Mouse (Mus musculus) left cerebral cortex, postnatal 36 days (tissue): ENCODE data around the gene Eef1akmt3. TPM values are rescaled to one million over a fixed set of nuclear protein-coding genes. Genes with fewer than 3 reads are reported as not detected.

Experiments
- DNase-seq, 2 experiments: peaks; one replicate each; pipeline ENCODE4 v3.0.0; 2021 to 2022; ENCODE audit warnings: low spot score in 2 of 2, mixed read lengths in 1 of 2
- intact Hi-C: fragments of 180-260 bp; cut with DNase I; formaldehyde crosslinking; loops from one replicate; pipeline ENCODE4 v1.15.1; 2025
- microRNA-seq: library from miRNA; unstranded; fragments of <30 nt; microRNA quantifications from one replicate; pipeline ENCODE4 v1.2.0, GENCODE M21; 2022
- total RNA-seq, 2 experiments: library from RNA; stranded (reverse); gene quantifications; 2 replicates each; pipeline ENCODE4 v1.2.3; 2021

Gene Eef1akmt3
- total RNA-seq, 2 experiments from 2014 or later, result not detected

DNA sequence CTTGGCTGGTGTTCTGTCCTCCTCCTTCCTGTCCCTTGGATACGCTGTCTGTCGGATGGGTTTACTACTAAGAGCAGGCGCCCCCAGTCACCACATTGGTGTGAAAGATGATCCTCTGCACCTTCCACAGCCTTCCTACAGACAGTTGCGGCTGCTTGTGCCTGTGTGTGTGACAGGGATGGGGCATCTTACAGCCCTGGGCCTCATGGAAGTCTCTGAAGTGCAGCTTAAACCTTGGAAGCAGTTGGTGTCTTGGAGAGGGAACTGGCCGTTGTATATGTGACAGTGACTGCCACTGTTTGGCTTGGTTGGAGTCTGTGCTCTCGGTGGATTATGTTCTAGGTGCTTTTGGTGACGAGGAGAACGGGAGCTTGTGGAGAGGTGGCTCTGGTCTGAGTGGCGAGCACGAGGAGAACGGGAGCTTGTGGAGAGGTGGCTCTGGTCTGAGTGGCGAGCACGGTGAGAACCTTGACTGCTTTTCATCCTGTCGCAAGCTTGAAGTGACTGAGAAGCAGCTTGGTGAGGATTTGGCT is 58.1 kb downstream of the Eef1akmt3 start:
- no peak for DNase-seq
- intact Hi-C loops, result loop anchor here (5.0 kb wide), 1 partner anchor 49 kb away; the partner anchor contains the start of gene Tsfm

DNA sequence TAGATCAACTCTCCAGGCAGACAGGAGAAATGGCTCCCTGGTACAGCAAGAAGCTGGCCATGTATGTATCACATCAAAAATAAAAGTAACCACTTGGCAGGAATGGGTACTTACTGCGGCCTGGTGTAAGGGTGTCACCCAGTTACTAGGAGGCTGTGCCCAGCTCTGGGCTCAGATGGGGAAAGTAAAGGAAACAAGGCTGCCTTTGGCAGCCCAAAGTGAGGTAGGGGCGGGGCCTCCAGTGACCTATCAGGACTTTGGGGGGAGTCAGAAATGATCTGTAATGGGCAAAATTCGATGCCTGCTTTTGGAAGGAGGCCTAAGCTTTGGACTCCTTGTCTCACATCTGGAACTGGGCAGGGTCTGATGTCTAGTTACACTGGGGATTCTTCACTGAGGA is 59.6 kb downstream of the Eef1akmt3 start:
- DNase-seq, result no peak
- intact Hi-C loops, result loop anchor here (5.0 kb wide), 1 partner anchor 51 kb away; the partner anchor contains the start of gene Tsfm

Small RNA genes lying within 50 kb of the gene (microRNA-seq; reads per million reads assigned to microRNA genes)
- gene Mir26a-2 (382 reads per million, percentile 67 among the genes with 10 or more reads in this experiment), gene Mir546 (not detected)

Other genes with a start within 250 kb of the Eef1akmt3 start
- 1 to 10 TPM; 8.9 to 9.5 TPM for gene Atp23, start 140.2 kb downstream of the Eef1akmt3 start, total RNA-seq
- gene Ctdsp2, start 62.8 kb downstream of the Eef1akmt3 start, total RNA-seq, result 10 to 100 TPM; 72.0 to 74.1 TPM
- under 1 TPM; 0.16 to 0.20 TPM for gene Avil, start 40.8 kb downstream of the Eef1akmt3 start, total RNA-seq
- gene Tsfm, start 10.7 kb downstream of the Eef1akmt3 start, total RNA-seq, result 10 to 100 TPM; 21.7 to 28.8 TPM
- 10 to 100 TPM in 1 of 2 experiments, 1 to 10 TPM in 1; 9.2 to 10.6 TPM for gene Mettl1, start 99 bp downstream of the Eef1akmt3 start, total RNA-seq
- gene Cyp27b1, start 6.7 kb upstream of the Eef1akmt3 start, total RNA-seq, result 1 to 10 TPM in 1 of 2 experiments, under 1 TPM in 1; 0.39 to 1.2 TPM
- gene March9, start 18.7 kb upstream of the Eef1akmt3 start, total RNA-seq, result 10 to 100 TPM; 21.5 to 24.9 TPM
- 10 to 100 TPM; 76.9 to 88.1 TPM for gene Cdk4, start 22.0 kb upstream of the Eef1akmt3 start, total RNA-seq
- 10 to 100 TPM; 63.5 to 66.3 TPM for gene Tspan31, start 28.8 kb upstream of the Eef1akmt3 start, total RNA-seq
- 100 to 1,000 TPM; 680 to 686 TPM for gene Agap2, start 33.8 kb upstream of the Eef1akmt3 start, total RNA-seq
- gene Os9, start 79.6 kb upstream of the Eef1akmt3 start, total RNA-seq, result 100 to 1,000 TPM; 118 to 119 TPM
- 100 to 1,000 TPM; 116 to 122 TPM for gene B4galnt1, start 123.7 kb upstream of the Eef1akmt3 start, total RNA-seq
- gene Slc26a10, start 139.1 kb upstream of the Eef1akmt3 start, total RNA-seq, result 1 to 10 TPM; 1.8 to 4.4 TPM
- gene Arhgef25, start 148.6 kb upstream of the Eef1akmt3 start, total RNA-seq, result 100 to 1,000 TPM; 173 to 176 TPM
- gene Dtx3, start 154.2 kb upstream of the Eef1akmt3 start, total RNA-seq, result 100 to 1,000 TPM; 195 to 221 TPM
- 100 to 1,000 TPM in 1 of 2 experiments, 10 to 100 TPM in 1; 94.6 to 106 TPM for gene Pip4k2c, start 170.1 kb upstream of the Eef1akmt3 start, total RNA-seq
- 1,000 to 10,000 TPM in 1 of 2 experiments, 100 to 1,000 TPM in 1; 978 to 1,176 TPM for gene Kif5a, start 221.8 kb upstream of the Eef1akmt3 start, total RNA-seq
- gene Dctn2, start 224.9 kb upstream of the Eef1akmt3 start, total RNA-seq, result 100 to 1,000 TPM; 267 to 287 TPM
- 10 to 100 TPM; 32.9 to 54.4 TPM for gene Mbd6, start 247.5 kb upstream of the Eef1akmt3 start, total RNA-seq